Mouse (Mus musculus): ENCODE data around the gene Ppp2r3d.

Ppp2r3d gene

DNA sequence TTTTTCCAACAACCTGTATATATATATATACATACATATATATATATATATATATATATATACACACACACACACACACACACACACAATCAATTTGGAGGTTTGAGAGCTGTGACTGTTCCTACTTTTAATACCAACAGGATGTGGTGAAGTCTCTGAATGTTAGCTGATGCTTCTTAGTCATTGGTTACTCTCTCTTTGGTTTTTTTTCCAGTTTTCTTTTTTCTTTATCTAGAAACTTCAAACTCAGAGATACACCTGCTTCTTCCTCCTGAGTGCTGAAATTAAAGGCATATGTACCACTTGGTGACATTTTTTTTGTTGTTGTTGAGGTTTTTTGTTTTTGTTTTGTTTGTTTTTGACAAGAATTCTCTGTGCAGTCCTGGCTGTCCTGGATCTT, 63.8 kb downstream of the Ppp2r3d start:
- DNase-seq (ENCODE audit: low read depth, low spot score), result no peak

DNA sequence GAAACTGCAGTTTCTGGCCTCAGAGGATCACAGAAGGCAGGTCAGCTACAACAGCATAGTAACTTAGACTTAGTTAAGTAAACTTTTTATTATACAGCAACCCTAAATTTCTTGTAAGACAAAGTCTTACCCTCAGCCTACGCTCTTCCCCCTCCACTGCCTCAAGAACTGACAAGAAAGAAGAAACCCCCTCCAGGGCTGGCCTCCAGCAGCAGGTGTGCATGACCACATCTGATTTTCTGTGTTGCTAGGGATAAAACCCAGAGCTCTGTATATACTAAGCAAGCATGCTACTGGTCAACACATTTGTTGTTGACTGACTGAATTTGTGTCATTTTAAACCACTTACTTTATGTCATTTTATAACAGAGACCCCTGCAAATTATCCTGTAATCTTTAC, 65.1 kb downstream of the Ppp2r3d start:
- DNase-seq (ENCODE audit: low read depth, low spot score), result no peak

DNA sequence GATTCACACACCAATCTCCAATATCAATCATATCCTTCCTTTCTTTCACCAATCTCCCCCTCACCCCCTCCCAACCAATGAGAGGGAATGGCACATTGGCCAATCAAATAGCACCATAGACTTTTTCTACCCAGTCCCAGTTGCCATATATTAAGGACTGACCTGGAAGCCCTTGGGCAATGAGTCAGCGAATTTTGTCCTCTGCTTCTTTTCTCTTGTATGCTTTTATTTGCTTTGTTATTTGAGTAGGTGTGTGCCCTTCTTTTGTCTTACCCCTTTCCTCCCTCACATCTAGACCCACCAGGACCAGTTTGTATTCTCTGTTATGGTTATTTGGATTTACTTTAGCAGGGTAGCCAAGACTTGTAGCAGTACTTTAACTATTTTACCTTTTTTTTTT, 68.1 kb downstream of the Ppp2r3d start:
- DNase-seq (ENCODE audit: low read depth, low spot score), result no peak
